Mouse (Mus musculus): ENCODE results near the gene Lgals9. TPM values are rescaled to one million over a fixed set of nuclear protein-coding genes. Genes with fewer than 3 reads are reported as not detected.
A peak's percentile ranks its signal among the peaks of the same experiment; 100 is the strongest.

Lgals9 gene
- polyA plus RNA-seq, 1 experiment from 2014 or later, result 2.6 TPM

DNA sequence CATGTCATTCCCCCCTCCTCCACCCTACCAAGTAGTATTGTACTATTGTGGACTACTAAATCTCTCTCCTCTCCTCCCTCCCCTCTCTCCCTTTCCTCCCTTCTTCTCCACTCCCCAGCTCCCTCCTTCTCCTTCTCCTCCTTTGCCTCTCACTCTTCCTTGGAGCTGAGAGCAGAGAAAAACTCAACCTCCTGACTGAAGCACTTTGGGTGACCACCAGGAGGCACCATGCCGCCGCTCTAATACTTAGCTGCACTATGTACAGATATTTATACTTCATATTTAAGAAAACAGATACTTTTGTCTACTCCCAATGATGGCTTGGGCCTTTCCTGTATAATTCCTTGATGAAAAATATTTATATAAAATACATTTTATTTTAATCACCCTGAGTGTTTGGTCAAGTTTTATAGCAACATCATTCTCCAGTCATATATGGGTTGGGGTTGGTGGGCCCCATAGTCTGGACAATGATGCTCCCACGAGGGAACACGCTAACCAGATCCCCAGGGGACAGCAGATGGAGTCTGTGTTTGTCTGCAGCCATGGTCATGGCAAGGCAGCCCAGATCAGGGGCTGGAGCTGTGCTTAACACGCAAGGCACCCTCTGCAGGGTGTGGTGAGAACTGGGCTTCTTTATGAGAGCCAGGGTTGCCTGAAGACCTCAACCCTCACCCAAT, 24.8 kb downstream of the Lgals9 start:
- Histone ChIP-seq H3K4me1 (0 out of 2 replicates have a peak, but pooled peaks cover 6% of the 10 kb centered on the region), H3K36me3 (no peaks in the 10 kb centered on the region), H3K9me3 (replicated peaks) (no peaks in the 10 kb centered on the region), H3K27me3 (ENCODE audit: low read depth, poor library complexity, severe bottlenecking) (peaks cover 10% of the 10 kb centered on the region), H3K4me3 (no peak overlapping the region), H3K27ac (replicated peaks) (no peak overlapping the region)
- WGBS, result 73% methylated on average over 5 of the region's 5 CpGs
- no peak for DNase-seq (ENCODE audit: low spot score)

DNA sequence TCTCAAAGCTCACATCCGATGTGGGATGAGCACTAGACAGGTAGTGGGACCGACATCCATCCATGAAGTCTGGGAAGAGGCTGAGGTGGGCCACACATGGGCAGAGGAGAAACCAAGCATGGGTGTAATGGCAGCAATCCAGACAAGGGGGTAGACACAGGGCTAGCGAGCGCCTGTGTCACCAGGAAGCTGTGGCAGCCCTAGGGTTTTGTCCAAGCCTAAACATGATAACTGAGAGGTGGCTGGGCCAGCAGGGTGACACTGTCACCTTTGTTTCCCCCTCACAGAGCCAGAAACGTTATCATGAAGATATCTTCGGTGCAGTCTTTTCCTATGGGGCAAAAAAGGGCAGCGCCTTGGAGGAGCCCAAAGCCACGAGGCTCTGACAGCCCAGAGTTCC, 25.4 kb downstream of the Lgals9 start:
- H3K4me1 ChIP-seq, result 0 out of 2 replicates have a peak, but pooled peaks cover 6% of the 10 kb centered on the region
- no peak overlapping the region for H3K27ac ChIP-seq (replicated peaks)
- H3K4me3 ChIP-seq, result no peak overlapping the region
- no peaks in the 10 kb centered on the region for H3K36me3 ChIP-seq
- no peak for DNase-seq (ENCODE audit: low spot score)
- H3K9me3 ChIP-seq (replicated peaks), result no peaks in the 10 kb centered on the region
- H3K27me3 ChIP-seq (ENCODE audit: low read depth, poor library complexity, severe bottlenecking), result peaks cover 10% of the 10 kb centered on the region
- 82% methylated on average over 8 of the region's 8 CpGs for WGBS

DNA sequence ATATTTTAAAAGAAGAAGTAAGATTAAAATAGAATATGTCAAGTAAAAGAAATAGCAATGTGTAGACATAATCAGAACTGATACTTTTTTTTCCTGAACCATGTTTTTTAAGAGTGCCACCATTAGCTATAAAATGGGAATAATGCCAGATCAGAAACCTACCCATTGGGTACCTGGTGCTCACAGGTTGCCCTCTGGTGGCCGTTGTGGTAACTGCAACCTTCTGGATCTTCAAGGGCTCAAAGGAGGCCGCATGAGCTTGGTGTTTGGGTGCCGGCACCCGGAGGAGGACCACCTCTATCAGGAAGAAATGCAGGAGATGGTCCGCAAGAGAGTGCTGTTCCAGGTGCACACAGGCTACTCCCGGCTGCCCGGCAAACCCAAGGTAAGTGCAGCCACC, 28.5 kb downstream of the Lgals9 start:
- peak; percentile 75 for DNase-seq (ENCODE audit: low spot score)
- Histone ChIP-seq H3K27ac (replicated peaks) (no peak overlapping the region), H3K4me1 (peaks cover 10% of the 10 kb centered on the region), H3K27me3 (ENCODE audit: low read depth, poor library complexity, severe bottlenecking) (peaks cover 38% of the 10 kb centered on the region), H3K9me3 (replicated peaks) (no peaks in the 10 kb centered on the region), H3K4me3 (no peak overlapping the region), H3K36me3 (no peaks in the 10 kb centered on the region)
- WGBS, result 15% methylated on average over 7 of the region's 7 CpGs

DNA sequence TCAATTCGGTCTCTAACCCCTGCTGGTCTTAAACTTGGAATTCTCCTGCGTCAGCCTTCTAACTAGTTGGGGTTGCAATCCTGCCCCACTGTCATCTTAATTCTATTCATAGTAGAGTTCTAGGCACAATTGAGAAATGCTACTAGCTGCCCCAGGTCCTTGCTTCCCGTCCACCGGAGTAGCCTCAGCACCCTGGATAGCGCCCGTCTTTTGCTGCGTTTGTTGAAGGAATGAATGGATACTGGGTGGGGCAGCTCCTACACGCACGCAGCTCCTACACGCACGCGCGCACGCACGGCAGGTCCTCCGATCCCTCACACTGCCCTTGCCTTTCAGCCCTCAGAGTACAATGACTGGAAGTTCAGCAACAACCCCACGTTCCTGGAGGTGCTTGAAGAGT, 32.3 kb downstream of the Lgals9 start:
- H3K9me3 ChIP-seq (replicated peaks), result no peaks in the 10 kb centered on the region
- peak overlapping the region; percentile 31; the same call in 1 of the 2 replicates for H3K4me3 ChIP-seq
- peak; percentile 47 for DNase-seq (ENCODE audit: low spot score)
- no peak overlapping the region for H3K27ac ChIP-seq (replicated peaks)
- 9% methylated on average over 17 of the region's 17 CpGs for WGBS
- no peaks in the 10 kb centered on the region for H3K36me3 ChIP-seq
- H3K4me1 ChIP-seq, result peaks cover 5% of the 10 kb centered on the region
- H3K27me3 ChIP-seq (ENCODE audit: low read depth, poor library complexity, severe bottlenecking), result peaks cover 38% of the 10 kb centered on the region

DNA sequence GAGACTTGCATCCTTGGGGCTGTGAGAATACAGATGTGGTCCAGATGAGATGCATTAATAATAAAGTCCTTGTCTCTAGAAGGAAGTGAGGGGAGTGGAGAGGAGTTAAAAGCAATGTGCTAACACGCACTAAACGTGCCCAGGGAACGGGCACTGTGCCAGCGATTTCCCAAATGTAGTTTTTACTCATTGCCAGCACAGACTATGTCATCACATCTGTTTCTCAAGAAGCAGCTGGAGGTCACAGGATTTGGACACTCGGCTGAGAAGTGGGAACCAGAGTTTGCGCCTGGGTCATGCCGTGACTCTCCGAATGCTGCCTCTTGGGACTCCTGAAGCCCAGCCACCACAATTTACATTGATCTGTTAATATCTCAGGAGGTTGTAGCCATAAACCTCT, 34.4 kb downstream of the Lgals9 start:
- 88% methylated on average over 8 of the region's 8 CpGs for WGBS
- H3K27ac ChIP-seq (replicated peaks), result no peak overlapping the region
- DNase-seq (ENCODE audit: low spot score), result no peak

DNA sequence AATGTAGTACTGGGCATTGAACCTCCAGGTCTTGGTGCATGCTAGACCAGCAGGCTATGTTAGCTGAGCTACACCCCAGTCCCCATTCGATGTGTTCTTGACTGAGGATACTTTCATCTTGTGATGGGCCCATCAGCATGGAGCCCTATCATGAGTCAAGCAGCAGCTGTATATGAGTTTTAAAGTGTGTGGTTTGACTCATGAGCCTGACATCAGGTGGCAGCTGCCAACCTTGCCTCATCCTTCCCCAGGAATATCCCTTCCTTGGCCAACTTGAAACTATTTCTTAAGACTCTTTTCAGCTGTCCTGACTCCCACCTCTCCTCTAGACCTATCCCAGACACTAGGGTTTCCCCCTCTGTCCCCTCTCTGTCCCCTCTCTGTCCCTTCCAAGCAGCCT, 41.7 kb downstream of the Lgals9 start:
- Histone ChIP-seq H3K36me3 (no peaks in the 10 kb centered on the region), H3K4me3 (no peak overlapping the region), H3K9me3 (replicated peaks) (no peaks in the 10 kb centered on the region), H3K4me1 (no peaks in the 10 kb centered on the region), H3K27me3 (ENCODE audit: low read depth, poor library complexity, severe bottlenecking) (no peaks in the 10 kb centered on the region), H3K27ac (replicated peaks) (no peak overlapping the region)
- no peak for DNase-seq (ENCODE audit: low spot score)
- 86% methylated on average over 1 of the region's 1 CpGs for WGBS

More for the DNA sequence above, 34.4 kb downstream of the Lgals9 start:
- peaks cover 5% of the 10 kb centered on the region for H3K4me1 ChIP-seq
- peaks cover 28% of the 10 kb centered on the region for H3K27me3 ChIP-seq (ENCODE audit: low read depth, poor library complexity, severe bottlenecking)
- no peaks in the 10 kb centered on the region for H3K9me3 ChIP-seq (replicated peaks)
- no peak overlapping the region for H3K4me3 ChIP-seq
- no peaks in the 10 kb centered on the region for H3K36me3 ChIP-seq

DNA sequence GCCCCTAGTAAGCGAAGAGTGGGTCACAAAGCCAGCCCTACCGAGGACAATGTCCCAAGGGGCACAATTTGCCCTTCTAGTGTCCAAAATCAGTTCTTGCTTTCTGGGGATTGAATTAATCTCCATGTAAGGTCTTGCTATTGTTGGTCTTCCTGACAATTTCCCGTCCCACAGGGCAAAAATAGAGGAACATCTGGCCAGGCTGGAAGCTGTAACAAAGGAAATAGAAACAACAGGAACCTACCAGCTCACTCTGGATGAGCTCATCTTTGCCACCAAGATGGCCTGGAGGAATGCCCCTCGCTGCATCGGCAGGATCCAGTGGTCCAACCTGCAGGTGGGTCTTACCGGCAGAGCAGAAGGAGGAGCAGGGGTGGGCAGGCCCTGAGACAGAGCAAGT, 49.6 kb downstream of the Lgals9 start:
- H3K27me3 ChIP-seq (ENCODE audit: low read depth, poor library complexity, severe bottlenecking), result no peaks in the 10 kb centered on the region
- H3K9me3 ChIP-seq (replicated peaks), result no peaks in the 10 kb centered on the region
- H3K27ac ChIP-seq (replicated peaks), result 0 out of 2 replicates have a peak overlapping the region, but pooled peaks have one; percentile 0
- DNase-seq (ENCODE audit: low spot score), result no peak
- H3K4me1 ChIP-seq, result peaks cover 6% of the 10 kb centered on the region
- 74% methylated on average over 6 of the region's 6 CpGs for WGBS
- no peak overlapping the region for H3K4me3 ChIP-seq
- H3K36me3 ChIP-seq, result no peaks in the 10 kb centered on the region

DNA sequence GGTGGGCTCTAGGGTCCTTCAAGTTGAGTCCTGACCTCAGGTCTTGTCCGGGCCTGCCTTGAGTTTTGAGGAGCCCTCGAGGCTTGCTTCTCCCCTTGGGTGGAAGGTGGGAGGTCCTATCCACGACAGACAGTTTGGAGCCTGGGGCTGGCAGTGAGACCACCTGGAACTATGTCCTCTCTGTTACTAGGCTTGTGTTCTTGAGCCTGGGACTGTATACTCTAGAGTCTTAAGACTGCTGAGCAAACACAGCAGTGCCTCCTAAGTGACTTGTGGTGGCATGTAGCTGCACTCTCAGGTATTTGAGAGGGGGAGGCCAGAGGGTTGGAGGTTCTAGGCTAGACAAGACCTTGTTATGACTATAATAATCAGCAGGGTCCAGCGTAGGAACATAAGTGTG, 50.0 kb downstream of the Lgals9 start:
- Histone ChIP-seq H3K27ac (replicated peaks) (0 out of 2 replicates have a peak overlapping the region, but pooled peaks have one; percentile 0), H3K27me3 (ENCODE audit: low read depth, poor library complexity, severe bottlenecking) (no peaks in the 10 kb centered on the region), H3K36me3 (no peaks in the 10 kb centered on the region), H3K4me1 (peaks cover 6% of the 10 kb centered on the region), H3K4me3 (no peak overlapping the region), H3K9me3 (replicated peaks) (no peaks in the 10 kb centered on the region)
- WGBS, result 89% methylated on average over 4 of the region's 4 CpGs
- no peak for DNase-seq (ENCODE audit: low spot score)

DNA sequence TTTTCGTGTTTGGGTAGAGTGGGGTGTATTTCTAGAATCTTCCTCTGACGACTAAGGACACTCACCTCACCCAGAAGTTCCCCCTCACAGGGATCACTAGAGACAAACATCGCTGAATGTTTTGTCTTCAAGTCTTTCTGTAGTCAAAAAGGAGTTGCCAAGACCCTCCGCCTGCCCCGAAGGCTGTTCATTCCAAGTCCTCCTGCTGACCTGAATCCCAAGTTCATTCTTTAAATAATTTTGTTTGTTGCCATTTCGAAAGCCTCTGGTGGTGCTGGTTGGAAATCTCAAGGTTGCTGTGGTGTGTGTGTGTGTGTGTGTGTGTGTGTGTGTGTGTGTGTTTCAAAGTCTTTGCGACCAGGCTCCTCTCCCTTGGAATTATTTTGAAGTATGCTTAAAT, 50.4 kb downstream of the Lgals9 start:
- H3K27ac ChIP-seq (replicated peaks), result no peak overlapping the region
- 89% methylated on average over 7 of the region's 7 CpGs for WGBS
- DNase-seq (ENCODE audit: low spot score), result no peak
- no peaks in the 10 kb centered on the region for H3K36me3 ChIP-seq
- no peaks in the 10 kb centered on the region for H3K9me3 ChIP-seq (replicated peaks)
- H3K4me1 ChIP-seq, result peaks cover 6% of the 10 kb centered on the region
- no peak overlapping the region for H3K4me3 ChIP-seq
- H3K27me3 ChIP-seq (ENCODE audit: low read depth, poor library complexity, severe bottlenecking), result no peaks in the 10 kb centered on the region

DNA sequence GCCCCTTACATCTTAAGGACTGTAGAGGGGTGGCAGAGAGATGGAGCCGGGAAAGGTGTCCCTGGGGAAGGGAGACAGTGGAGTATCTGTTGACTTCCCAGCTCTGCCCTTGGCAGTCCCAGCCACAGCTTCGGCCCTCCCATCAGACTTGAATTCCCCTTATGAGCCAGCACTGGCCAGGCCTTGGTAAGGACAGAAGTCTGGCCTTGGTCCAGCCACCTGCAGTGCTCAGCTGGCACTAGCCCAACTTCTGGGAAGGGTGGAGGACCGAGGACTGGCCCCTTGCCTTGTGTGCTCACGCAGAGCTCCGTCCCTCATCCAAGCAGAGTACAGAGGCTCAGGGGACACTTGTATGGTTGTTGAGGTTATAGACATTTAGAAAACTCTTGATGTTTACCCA, 55.4 kb downstream of the Lgals9 start:
- Histone ChIP-seq H3K36me3 (no peaks in the 10 kb centered on the region), H3K27me3 (ENCODE audit: low read depth, poor library complexity, severe bottlenecking) (peaks cover 32% of the 10 kb centered on the region), H3K9me3 (replicated peaks) (no peaks in the 10 kb centered on the region), H3K4me3 (no peak overlapping the region), H3K4me1 (peaks cover 12% of the 10 kb centered on the region), H3K27ac (replicated peaks) (no peak overlapping the region)
- no peak for DNase-seq (ENCODE audit: low spot score)
- WGBS, result 88% methylated on average over 5 of the region's 5 CpGs

DNA sequence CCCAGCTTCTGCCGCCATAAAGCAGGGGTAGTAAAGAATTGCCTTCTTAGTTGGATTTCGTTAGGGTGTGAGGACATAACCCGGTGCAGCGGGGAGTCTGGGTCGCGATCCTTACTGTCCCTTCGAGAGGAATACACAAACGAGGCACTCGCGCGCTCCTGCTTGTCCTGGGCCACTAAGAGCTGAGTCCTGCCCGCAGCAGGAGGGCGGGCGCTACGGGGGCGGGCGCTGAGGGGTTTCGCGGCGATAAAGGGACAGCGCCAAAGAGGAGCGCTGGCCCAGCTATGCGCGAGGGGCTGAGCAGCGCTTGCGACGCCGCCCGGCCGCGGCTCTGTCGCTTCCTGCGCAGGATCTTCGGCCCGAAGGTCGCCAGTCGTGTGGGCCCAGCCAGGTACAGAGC, 59.8 kb downstream of the Lgals9 start:
- peaks cover 16% of the 10 kb centered on the region for H3K4me1 ChIP-seq
- DNase-seq (ENCODE audit: low spot score), result peak; percentile 60
- H3K27me3 ChIP-seq (ENCODE audit: low read depth, poor library complexity, severe bottlenecking), result peaks cover 59% of the 10 kb centered on the region
- under 1% methylated on average over 37 of the region's 37 CpGs for WGBS
- H3K36me3 ChIP-seq, result no peaks in the 10 kb centered on the region
- no peaks in the 10 kb centered on the region for H3K9me3 ChIP-seq (replicated peaks)
- H3K4me3 ChIP-seq, result peak overlapping the region; percentile 57
- peak overlapping the region; percentile 69; the same call in 1 of the 2 replicates for H3K27ac ChIP-seq (replicated peaks)

DNA sequence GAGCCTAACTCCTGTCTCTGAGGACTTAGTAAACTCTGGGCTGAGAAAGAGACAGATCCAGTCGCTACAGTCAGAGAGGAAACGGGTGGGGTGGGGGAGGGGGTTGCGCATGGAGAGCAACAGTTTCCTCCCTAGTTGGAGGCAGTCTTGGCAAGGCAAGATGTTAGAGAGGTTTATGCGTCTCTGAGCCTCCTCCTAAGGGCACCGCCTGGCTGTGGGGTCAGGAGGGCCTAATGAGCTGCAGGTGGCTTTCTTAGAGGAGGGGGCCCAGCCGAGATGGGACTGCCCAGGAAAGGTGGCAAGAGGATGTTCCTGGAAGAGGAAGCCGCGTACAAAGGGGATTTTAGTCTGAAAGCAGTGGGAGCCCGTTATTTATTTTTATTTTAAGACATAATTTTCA, 60.6 kb downstream of the Lgals9 start:
- Histone ChIP-seq H3K4me1 (peaks cover 16% of the 10 kb centered on the region), H3K27me3 (ENCODE audit: low read depth, poor library complexity, severe bottlenecking) (peaks cover 59% of the 10 kb centered on the region), H3K36me3 (no peaks in the 10 kb centered on the region), H3K9me3 (replicated peaks) (no peaks in the 10 kb centered on the region), H3K27ac (replicated peaks) (no peak overlapping the region), H3K4me3 (no peak overlapping the region)
- WGBS, result 9% methylated on average over 9 of the region's 9 CpGs
- peak; percentile 18 for DNase-seq (ENCODE audit: low spot score)

DNA sequence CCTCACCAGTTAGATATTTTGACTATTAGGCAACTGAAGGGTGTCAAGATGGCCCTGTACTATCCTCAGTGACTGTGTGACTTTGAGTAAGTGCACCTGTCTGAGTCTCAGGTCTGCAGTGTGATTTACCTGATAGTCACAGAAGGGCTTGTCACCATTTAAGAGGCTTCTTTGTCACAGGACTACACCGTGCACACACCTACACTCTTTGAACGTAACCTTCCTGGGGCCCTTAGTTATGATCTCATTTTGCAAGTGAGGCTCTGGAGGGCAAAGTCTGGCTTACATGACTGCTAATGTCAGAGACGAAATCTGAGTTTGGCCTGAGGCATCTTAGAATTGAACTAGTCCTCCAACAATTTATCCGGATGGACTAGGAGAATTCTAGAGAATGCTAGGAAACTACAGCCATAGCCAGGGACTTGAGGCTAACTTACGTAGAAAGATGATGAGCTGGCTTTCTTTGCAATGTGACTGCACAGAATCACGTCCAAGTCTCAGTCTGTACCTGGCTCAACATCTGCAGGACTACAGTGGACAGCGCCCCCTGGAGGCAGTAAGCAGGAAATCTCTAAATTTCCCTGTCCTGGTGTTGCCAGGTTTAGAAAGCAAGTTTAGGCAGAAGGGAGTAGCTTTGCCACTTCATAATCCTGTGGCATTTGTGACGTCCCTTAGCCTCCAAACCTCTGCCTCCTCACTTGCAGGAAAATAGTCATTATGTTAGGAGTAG, 61.9 kb downstream of the Lgals9 start:
- Histone ChIP-seq H3K27me3 (ENCODE audit: low read depth, poor library complexity, severe bottlenecking) (peaks cover 58% of the 10 kb centered on the region), H3K4me1 (peaks cover 16% of the 10 kb centered on the region), H3K36me3 (no peaks in the 10 kb centered on the region), H3K4me3 (no peak overlapping the region), H3K27ac (replicated peaks) (no peak overlapping the region), H3K9me3 (replicated peaks) (no peaks in the 10 kb centered on the region)
- WGBS, result 40% methylated on average over 8 of the region's 8 CpGs
- peak; percentile 65 for DNase-seq (ENCODE audit: low spot score)
